Mouse (Mus musculus) hindbrain, postnatal 0 days (tissue): Measurements from ENCODE around the gene Six5. TPM values are rescaled to one million over a fixed set of nuclear protein-coding genes. Genes with fewer than 3 reads are reported as not detected.

Source experiments
- ATAC-seq: fragments of 200-750 bp; cut with Nextera tagmentation; 2 replicates; pipeline ENCODE4 v1.8.0; 2017; ENCODE audit warnings: mild to moderate bottlenecking, moderate TSS enrichment, moderate library complexity
- DNase-seq: peaks from one replicate; pipeline ENCODE4 v3.0.0-alpha.2; 2015; ENCODE audit warnings: low spot score
- H3K27ac ChIP-seq: fragments of 300-500 bp; sonication (generic); 2 replicates; pipeline ENCODE4 v1.5.1; 2014; ENCODE audit warnings: mild to moderate bottlenecking
- H3K27me3 ChIP-seq: fragments of 300-500 bp; sonication (generic); 2 replicates; pipeline ENCODE4 v1.6.1; 2014; ENCODE audit warnings: low read length, mixed read lengths; ENCODE audit not compliant: insufficient read depth
- H3K36me3 ChIP-seq: fragments of 300-500 bp; sonication (generic); 2 replicates; pipeline ENCODE4 v1.6.1; 2014; ENCODE audit warnings: low read length, mixed read lengths; ENCODE audit not compliant: insufficient read depth
- H3K4me1 ChIP-seq: fragments of 300-500 bp; sonication (generic); 2 replicates; pipeline ENCODE4 v1.6.1; 2014; ENCODE audit warnings: antibody characterized with exemption, low read length, mixed read lengths; ENCODE audit not compliant: insufficient read depth
- H3K4me2 ChIP-seq: fragments of 300-500 bp; sonication (generic); 2 replicates; pipeline ENCODE4 v1.6.1; 2014; ENCODE audit warnings: low read depth, mild to moderate bottlenecking, low read length, moderate library complexity, mixed read lengths
- H3K4me3 ChIP-seq: fragments of 300-500 bp; sonication (generic); 2 replicates; pipeline ENCODE4 v1.5.1; 2014; ENCODE audit warnings: low read length
- H3K9ac ChIP-seq: fragments of 300-500 bp; sonication (generic); replicated peaks from 2 replicates; pipeline ENCODE4 v1.6.1; 2014; ENCODE audit warnings: mild to moderate bottlenecking, low read length, moderate library complexity, mixed read lengths
- H3K9me3 ChIP-seq: fragments of 300-500 bp; sonication (generic); 2 replicates; pipeline ENCODE4 v1.6.1; 2016; ENCODE audit warnings: low read length, mixed read lengths
- CTCF ChIP-seq: IDR thresholded peaks from 2 replicates; pipeline ENCODE4 v1.5.1; 2016; ENCODE audit warnings: antibody characterized with exemption, control low read depth, low read depth
- whole genome bisulfite sequencing: fragments of 180-500 bp; shearing (Covaris S2); extraction: QIAGEN DNeasy Blood & Tissue Kit; methylation state at CpG from one replicate; pipeline ENCODE4 v1.1.7; 2014; 5-methylcytosine and 5-hydroxymethylcytosine counted together
- polyA plus RNA-seq: library from polyadenylated mRNA; unstranded; fragments of >200 nt; fragmentation: Nextera tagmentation; extraction: Ambion mirVana; gene quantifications from 2 replicates; pipeline ENCODE4 v1.2.1, GENCODE M21; 2015
- total RNA-seq: library from RNA; depleted of rRNA; stranded (reverse); fragments of >200 nt; gene quantifications from 2 replicates; pipeline ENCODE4 v1.2.3, GENCODE M21; 2014

The Six5 gene
- total and polyA plus RNA-seq, 2 experiments from 2014 or later, result 1.5 to 12.1 TPM

GRCm38 (mm10) chr7:19082171-19082570, 12.2 kb upstream of the Six5 start:
- H3K27me3 ChIP-seq, result no peaks in the 10 kb centered on the region
- ATAC-seq (no peak), DNase-seq (no peak)
- H3K4me1 ChIP-seq, result peaks cover 5% of the 10 kb centered on the region
- H3K36me3 ChIP-seq, result peaks cover 51% of the 10 kb centered on the region
- WGBS, result 84% methylated on average over 4 of the region's 4 CpGs
- H3K9ac ChIP-seq, result no peak overlapping the region
- no peaks in the 10 kb centered on the region for H3K9me3 ChIP-seq
- no peak overlapping the region for H3K27ac ChIP-seq
- no peak for TF ChIP-seq CTCF
- H3K4me2 ChIP-seq, result no peak overlapping the region
- no peak overlapping the region for H3K4me3 ChIP-seq

- no peak for TF ChIP-seq CTCF
- H3K4me3 ChIP-seq, result no peak overlapping the region
- H3K27me3 ChIP-seq, result no peaks in the 10 kb centered on the region
- H3K36me3 ChIP-seq, result peaks cover 49% of the 10 kb centered on the region
- DNase-seq (no peak), ATAC-seq (no peak)
- H3K4me2 ChIP-seq, result no peak overlapping the region
- H3K9me3 ChIP-seq, result no peaks in the 10 kb centered on the region
- H3K27ac ChIP-seq, result no peak overlapping the region
- H3K4me1 ChIP-seq, result no peaks in the 10 kb centered on the region
- 52% methylated on average over 6 of the region's 6 CpGs for WGBS
- no peak overlapping the region for H3K9ac ChIP-seq
These were observed 11.3 kb upstream of the Six5 start for GRCm38 (mm10) chr7:19083096-19083495.

GRCm38 (mm10) chr7:19083701-19084100, 10.7 kb upstream of the Six5 start, which contains the start of gene Dmpk:
Gene Dmpk (plus strand): TSS chr7:19083849.
- WGBS, result 48% methylated on average over 10 of the region's 10 CpGs
- peak within 1 kb of the TSS; percentile 24; the same call in 1 of the 2 replicates for H3K4me2 ChIP-seq

GRCm38 (mm10) chr7:19084277-19084771, 10.1 kb upstream of the Six5 start:
- 65% methylated on average over 6 of the region's 6 CpGs for WGBS
- H3K4me3 ChIP-seq, result no peak overlapping the region
- H3K9me3 ChIP-seq, result no peaks in the 10 kb centered on the region
- no peak for DNase-seq
- H3K27me3 ChIP-seq, result no peaks in the 10 kb centered on the region
- no peak overlapping the region; the same call in 1 of the 2 replicates for H3K4me2 ChIP-seq
- no peak for ATAC-seq
- no peak for TF ChIP-seq CTCF
- H3K9ac ChIP-seq, result no peak overlapping the region
- H3K27ac ChIP-seq, result no peak overlapping the region
- no peaks in the 10 kb centered on the region for H3K4me1 ChIP-seq
- H3K36me3 ChIP-seq, result peaks cover 40% of the 10 kb centered on the region

More at GRCm38 (mm10) chr7:19083701-19084100, 10.7 kb upstream of the Six5 start, which contains the start of gene Dmpk:
- Histone ChIP-seq H3K4me1 (no peaks in the 10 kb centered on the region), H3K9me3 (no peaks in the 10 kb centered on the region), H3K36me3 (peaks cover 42% of the 10 kb centered on the region), H3K27ac (no peak within 1 kb of the TSS), H3K4me3 (no peak within 1 kb of the TSS), H3K9ac (no peak within 1 kb of the TSS), H3K27me3 (no peaks in the 10 kb centered on the region)
- DNase-seq (no peak), ATAC-seq (0 out of 2 replicates have a peak, but pooled peaks have one; percentile 21)
- TF ChIP-seq CTCF, result no peak

- H3K27me3 ChIP-seq, result no peaks in the 10 kb centered on the region
- no peak for ATAC-seq
- no peak overlapping the region for H3K4me3 ChIP-seq
- no peak overlapping the region for H3K9ac ChIP-seq
- TF ChIP-seq CTCF, result no peak
- H3K27ac ChIP-seq, result no peak overlapping the region
- H3K9me3 ChIP-seq, result no peaks in the 10 kb centered on the region
- 27% methylated on average over 9 of the region's 9 CpGs for WGBS
- no peak for DNase-seq
- H3K4me1 ChIP-seq, result no peaks in the 10 kb centered on the region
- peaks cover 34% of the 10 kb centered on the region for H3K36me3 ChIP-seq
- H3K4me2 ChIP-seq, result no peak overlapping the region
These were observed 9.4 kb upstream of the Six5 start for GRCm38 (mm10) chr7:19084921-19085473.

- TF ChIP-seq CTCF, result no peak
- Histone ChIP-seq H3K9ac (no peak overlapping the region), H3K27me3 (no peaks in the 10 kb centered on the region), H3K4me3 (no peak overlapping the region), H3K27ac (no peak overlapping the region), H3K36me3 (peaks cover 30% of the 10 kb centered on the region), H3K9me3 (no peaks in the 10 kb centered on the region), H3K4me2 (no peak overlapping the region), H3K4me1 (no peaks in the 10 kb centered on the region)
- no peak for DNase-seq
- 21% methylated on average over 6 of the region's 6 CpGs for WGBS
- ATAC-seq, result no peak
These were observed 8.9 kb upstream of the Six5 start for GRCm38 (mm10) chr7:19085495-19085894.

- 28% methylated on average over 14 of the region's 14 CpGs for WGBS
- no peak for DNase-seq
These were observed 8.4 kb upstream of the Six5 start for GRCm38 (mm10) chr7:19086042-19086441.

More at GRCm38 (mm10) chr7:19086042-19086441, 8.4 kb upstream of the Six5 start:
- no peaks in the 10 kb centered on the region for H3K4me1 ChIP-seq
- no peak for ATAC-seq
- no peaks in the 10 kb centered on the region for H3K9me3 ChIP-seq
- H3K4me3 ChIP-seq, result no peak overlapping the region
- H3K27me3 ChIP-seq, result no peaks in the 10 kb centered on the region
- TF ChIP-seq CTCF, result no peak
- H3K9ac ChIP-seq, result no peak overlapping the region
- peaks cover 30% of the 10 kb centered on the region for H3K36me3 ChIP-seq
- H3K4me2 ChIP-seq, result no peak overlapping the region
- H3K27ac ChIP-seq, result no peak overlapping the region
